Mouse (Mus musculus): ENCODE measurements around the gene Stmn1.

The Stmn1 gene

DNA sequence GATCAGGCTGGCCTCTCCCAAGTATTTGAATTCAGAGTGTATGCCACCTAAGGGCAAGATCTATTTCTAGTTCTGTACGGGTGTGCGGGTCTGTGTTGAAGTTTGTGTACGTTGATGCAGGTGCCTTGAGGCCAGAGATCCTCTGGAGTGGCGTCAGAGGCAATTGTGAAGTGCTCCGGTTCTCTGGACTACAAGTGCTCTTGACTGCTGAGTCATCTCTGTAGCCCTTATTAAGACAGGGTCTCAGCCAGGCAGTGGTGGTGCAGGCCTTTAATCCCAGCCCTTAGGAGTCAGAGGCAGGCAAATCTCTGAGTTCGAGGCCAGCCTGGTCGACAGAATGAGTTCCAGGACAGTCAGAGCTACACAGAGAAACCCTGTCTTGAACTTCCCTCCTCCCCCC is 47.5 kb downstream of the Stmn1 start:
- no peak for DNase-seq (ENCODE audit: low spot score)

DNA sequence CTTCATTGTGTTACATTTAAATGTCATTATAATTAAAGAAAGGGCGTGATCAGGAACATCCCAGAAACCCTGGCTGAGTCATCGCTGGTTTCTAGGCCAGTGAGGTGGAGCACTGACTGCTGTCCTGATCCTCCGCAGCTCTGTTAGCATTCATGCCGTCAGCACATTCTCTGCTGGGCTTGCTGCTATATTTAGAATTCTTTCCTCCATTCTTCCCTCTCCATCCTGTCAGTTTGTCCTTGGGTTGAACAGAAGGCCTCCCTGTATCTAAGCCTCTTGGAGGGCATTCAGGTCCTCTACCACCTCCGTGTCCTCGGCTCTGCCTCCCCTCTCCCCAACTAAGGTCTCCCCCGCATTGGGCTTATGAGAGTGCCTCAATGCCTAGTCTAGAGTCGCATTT is 48.9 kb downstream of the Stmn1 start:
- DNase-seq (ENCODE audit: low spot score): no peak

DNA sequence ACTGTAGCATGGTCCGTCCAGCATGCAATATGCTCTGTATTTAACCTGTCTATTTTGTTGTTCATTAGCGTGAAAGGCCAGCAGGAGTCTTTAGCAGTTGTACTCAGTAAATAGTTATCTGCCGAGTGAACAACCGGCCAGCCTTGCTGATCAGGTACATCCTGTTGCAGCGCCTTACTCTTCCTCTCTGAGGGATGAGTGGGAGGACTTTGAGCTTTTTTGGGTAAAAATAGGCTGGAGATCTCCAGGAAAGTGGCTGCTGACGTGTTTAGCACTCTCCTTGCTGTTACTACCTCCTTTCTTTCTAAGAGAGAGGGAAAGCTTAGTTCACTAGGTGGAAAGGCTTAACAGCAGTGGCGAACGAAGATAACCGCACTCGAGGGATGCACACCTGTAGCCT is 49.6 kb downstream of the Stmn1 start:
- no peak for DNase-seq (ENCODE audit: low spot score)

GRCm38 (mm10) chr4:134518541-134518940 is 50.4 kb downstream of the Stmn1 start:
- no peak for DNase-seq (ENCODE audit: low spot score)

DNA sequence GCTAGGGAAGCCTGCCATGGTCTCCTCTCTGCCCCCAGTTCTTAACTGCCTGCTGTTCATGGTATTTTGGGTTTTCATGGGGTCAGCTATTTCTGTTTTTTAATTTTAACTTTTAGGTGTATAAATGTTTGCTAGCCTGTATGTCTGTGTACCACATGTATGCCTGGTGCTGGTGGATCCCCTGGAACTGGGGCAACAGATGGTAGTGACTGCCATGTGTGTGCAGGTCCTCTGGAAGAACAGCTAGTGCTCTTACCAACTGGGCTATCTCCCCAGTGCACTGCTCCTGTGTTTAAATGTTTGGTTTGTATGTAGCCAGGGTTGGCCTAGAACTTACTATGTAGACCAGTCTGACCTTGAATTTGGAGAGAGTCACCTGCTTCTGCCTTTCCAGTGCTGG is 51.2 kb downstream of the Stmn1 start:
- DNase-seq (ENCODE audit: low spot score): no peak
